Mouse (Mus musculus) B cell, adult 2 months (primary cell): ENCODE data around the gene Prkab1.

Experiments used
- DNase-seq, 2 experiments: peaks; one replicate each; pipeline ENCODE4 v3.0.0; 2022

Prkab1 gene

GRCm38 (mm10) chr5:116017391-116017790, 6.9 kb downstream of the Prkab1 start:
- no peak for DNase-seq

- DNase-seq: no peak
These were observed 7.8 kb downstream of the Prkab1 start for GRCm38 (mm10) chr5:116016542-116016941.

DNA sequence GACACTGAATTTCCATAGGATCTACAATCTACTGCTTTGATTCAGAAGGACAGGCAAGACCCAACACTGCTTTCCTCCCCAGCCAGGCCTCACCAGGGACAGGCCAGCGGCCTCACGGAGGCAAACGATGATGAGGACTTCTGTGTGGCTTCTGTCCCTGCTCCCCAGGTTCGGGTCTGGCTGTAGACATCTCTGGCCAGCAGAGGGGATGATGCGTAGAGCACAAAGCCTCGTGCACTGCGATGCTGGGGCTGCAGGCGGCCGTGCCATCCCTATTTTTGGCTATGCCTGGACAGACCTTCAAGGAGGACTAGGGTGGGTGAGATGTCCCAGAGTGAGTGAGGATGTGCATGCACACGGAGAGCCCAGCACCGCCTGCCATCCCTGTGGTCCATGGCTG, 10.1 kb downstream of the Prkab1 start:
- no peak for DNase-seq

DNA sequence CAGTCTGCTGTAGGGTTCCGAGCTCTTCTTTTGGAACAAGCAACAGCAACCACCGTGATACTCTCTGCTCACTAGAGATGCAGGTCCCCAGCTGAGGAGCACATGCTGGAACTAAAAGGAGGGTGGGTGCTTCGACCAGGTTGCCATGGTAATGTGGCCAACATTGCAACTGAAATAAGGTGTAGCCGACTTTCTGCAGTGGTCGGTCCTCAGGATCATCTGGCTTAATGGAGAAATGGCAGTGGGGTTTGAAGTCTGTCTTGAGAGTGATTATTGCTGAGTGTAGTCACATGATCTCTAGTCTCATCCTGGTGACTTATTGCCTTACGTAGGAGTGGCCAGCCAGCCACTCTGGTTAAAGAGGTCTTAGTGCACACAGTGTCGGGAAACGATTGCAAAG, 10.5 kb downstream of the Prkab1 start:
- DNase-seq: no peak

- DNase-seq: no peak
These were observed 11.8 kb downstream of the Prkab1 start for GRCm38 (mm10) chr5:116012503-116012902.

- no peak for DNase-seq
These were observed 12.6 kb downstream of the Prkab1 start for GRCm38 (mm10) chr5:116011700-116012099.

DNA sequence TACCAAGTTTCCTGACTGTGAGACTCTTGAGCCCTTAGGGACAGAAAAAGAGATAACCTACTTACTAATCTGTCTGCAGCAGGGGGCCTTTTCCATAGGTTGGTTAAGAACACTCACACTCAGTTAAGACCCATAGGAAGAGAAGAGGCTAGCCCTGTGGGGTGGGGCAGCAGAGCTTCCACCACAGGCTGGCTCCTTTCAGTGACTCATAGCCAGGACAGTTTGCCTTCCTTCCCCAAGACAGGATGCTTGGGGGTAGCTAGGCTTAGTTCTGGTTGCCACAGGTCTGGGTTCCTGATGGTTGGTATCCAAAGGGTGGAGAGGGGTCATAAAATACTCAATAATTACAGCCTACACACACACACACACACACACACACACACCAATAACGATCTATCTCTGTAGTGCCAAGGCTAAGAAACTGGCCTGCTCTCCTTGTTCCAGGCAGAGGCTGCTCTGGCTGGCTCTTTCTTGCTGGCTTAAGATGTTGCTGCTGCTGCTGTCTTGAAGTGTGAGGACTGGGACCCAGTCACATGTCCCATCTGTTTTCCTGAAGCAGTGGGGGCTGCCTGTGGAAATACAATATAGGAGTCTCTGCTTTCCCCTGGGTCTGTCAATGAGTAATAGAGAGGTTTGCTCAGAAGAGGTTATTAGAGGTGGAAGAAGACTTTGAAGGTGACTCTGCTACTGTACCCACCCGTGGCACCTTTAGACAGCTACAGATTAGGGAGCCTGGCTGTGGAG, 14.3 kb downstream of the Prkab1 start:
- DNase-seq: no peak

- DNase-seq: no peak
These were observed 15.0 kb downstream of the Prkab1 start for GRCm38 (mm10) chr5:116009091-116009851.

- no peak for DNase-seq
These were observed 16.6 kb downstream of the Prkab1 start for GRCm38 (mm10) chr5:116007723-116008122.

DNA sequence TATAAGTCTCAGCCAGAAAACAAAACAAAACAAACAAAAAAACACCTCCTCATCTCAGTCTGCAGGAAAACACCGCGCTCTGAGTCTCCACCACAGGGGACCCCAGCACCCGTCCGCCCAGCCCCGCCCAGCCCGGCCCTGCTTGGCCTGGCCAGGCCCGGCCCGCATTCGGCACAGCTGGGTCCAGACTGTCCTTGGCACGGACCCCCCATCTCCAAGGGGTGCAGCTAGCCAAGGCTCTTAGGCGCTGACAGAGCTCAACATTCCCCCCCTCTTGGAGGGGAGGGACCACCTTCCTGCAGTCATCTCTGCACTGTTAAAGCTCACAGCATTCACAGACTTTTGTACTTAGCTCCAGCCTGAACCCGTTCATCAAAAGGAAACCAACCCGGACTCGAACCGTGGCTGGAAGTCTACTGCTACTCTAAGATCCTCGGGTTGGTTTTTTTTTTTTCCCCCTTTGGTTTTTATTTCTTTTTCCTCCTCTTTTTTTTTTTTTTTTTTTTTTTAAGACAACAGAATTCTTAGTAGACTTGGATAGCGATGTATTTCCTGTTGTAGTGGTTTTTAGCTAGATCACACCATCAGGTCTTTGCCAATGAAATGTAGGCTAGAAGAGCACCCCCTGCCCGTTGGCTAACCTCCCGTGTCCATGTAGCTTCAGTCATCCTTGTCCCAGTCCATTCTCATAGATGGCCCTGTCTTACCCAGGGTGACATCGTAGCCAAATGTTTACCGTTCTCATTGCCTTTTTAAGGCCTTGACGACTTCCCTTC, 17.8 kb downstream of the Prkab1 start:
- no peak for DNase-seq

GRCm38 (mm10) chr5:116004271-116004670, 20.0 kb downstream of the Prkab1 start:
- DNase-seq: no peak

DNA sequence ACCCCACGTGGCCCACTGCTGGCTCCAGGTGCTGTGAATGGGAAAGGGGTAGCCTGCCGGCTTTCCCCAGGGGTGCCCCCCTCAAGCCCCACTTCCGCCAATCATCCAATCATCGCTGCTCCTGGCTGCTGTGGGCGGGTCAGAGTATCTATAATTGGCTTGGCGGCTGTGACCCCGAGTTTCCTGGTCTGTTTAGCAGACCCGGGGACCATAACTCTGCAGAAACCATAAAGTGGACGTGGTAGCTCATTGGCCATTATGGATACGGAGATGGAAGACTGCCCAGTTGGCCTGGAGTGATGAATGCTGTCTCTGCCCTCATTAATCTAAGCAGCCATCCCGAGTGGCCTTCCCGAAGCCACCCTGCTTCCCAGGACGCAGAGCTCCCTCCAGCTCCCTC, 20.5 kb downstream of the Prkab1 start:
- no peak for DNase-seq

DNA sequence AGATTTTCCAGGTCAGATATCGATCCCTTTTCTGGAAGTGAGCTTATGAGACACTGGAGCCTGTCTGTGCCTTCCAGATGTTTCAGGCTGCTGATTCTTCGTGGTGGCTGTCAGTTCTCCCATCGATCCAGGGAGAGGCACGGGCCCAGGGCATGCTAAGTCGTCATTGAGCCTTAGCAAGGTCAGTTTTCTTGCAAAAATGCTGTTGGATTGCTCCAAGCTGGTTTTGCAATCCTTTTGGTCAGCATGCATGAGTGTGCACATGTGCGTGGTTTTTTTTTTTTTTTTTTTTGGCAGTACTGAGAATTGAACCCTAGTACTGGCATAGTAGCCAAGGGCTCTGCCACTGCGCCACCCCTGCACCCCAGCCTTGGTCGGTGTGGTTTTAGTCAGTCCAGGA, 21.2 kb downstream of the Prkab1 start:
- DNase-seq: no peak

DNA sequence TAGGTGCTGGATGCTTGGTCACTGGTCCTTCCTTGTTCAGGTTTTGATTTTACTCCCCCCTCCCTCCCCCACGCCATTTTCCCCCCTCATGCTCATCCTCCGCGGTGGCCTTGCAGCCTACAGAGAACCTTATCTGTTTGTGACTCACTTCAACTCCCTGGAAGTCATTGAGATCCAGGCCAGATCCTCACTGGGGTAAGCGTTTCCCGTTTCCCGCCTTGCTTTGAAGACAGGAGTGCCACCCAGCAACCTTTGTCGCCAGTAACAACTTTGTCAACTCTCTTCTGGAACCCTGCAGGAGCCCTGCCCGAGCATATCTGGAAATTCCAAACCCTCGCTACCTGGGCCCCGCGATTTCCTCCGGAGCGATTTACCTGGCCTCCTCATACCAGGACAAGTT, 26.9 kb downstream of the Prkab1 start:
- DNase-seq: no peak

DNA sequence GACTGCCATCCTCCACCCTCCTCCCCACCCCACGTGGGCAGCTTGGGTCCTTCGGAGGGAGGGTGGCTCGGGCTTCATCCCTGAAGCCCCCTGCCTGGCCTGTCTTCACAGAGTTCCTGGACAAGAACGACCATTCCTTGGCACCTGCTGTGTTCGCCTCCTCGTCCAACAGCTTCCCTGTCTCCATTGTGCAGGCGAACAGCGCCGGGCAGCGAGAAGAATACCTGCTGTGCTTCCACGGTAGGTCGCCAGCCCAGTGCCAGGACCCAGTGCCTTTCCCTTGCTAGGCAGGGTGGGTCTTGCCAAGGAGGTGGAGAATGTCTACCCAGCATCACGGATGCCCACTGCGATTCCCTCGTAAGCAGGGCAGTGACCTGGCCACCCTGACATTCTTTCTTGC, 30.2 kb downstream of the Prkab1 start:
- DNase-seq: no peak

- no peak for DNase-seq
These were observed 32.6 kb downstream of the Prkab1 start for GRCm38 (mm10) chr5:115991717-115992116.

DNA sequence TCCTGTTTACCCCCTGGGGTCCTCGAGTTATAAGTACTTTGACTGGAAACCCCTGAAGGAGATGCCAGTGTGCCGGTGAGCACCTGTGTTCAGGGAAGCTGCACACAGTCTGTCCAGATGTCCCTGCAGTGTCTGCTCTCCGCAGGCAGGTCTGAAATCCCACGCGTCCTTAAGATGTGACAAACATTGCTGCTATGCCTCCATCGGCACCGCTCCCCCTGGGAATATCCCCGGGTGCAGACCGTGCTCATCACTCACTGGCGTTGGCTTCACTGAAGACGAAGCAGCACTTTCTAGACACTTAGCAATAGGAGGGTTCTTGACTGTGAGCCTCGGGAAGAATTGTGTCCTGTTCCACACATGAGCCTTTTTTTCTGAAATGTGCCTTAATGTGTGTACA, 37.0 kb downstream of the Prkab1 start:
- no peak for DNase-seq

GRCm38 (mm10) chr5:115985101-115985500, 39.2 kb downstream of the Prkab1 start:
- no peak for DNase-seq

DNA sequence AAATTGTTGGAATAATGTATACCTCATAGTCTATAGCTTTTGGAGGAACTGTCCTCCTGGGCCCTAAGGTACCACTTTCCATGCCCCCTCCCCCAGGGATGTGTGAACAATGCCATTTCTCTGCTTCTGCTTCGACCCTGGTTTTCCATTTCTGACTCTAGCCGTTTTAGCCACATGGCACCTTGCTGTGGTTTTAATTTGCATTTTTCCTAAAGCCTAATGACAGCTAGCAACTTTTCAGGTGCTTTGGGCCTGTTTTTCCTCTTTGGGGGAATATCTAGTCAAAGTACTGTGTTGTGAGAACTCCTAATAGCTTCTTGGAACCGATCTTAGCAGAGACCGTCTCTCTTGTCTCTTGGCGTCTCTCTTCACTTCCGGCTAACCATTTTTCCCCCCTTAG, 39.9 kb downstream of the Prkab1 start:
- DNase-seq: no peak

GRCm38 (mm10) chr5:115982671-115983373, 41.5 kb downstream of the Prkab1 start:
- DNase-seq: no peak

GRCm38 (mm10) chr5:115980537-115980936, 43.8 kb downstream of the Prkab1 start:
- no peak for DNase-seq

DNA sequence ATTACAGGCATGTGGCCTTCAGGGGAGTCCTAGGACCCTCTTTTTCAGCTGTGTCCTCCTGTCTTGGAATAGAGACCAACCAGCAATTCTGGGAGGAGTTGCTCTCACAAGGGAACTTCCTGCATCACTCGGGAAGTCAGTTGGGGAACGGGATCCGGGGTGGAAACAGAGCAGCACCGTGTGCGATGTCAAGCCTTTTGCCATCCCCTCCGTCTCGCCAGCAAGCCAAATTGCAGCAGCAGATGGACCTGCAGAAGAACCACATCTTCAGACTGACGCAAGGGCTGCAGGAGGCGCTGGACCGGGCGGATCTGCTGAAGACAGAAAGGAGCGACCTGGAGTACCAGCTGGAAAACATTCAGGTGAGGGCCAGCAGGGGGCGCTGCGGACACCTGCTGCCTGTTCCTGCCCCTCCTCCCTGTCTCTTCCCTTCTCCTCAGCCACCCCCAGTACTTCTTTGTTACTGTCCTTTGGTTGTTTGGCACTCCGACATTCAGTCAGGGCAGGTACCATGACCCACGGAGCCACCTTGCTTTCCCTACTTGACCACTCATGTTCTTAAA, 45.1 kb downstream of the Prkab1 start:
- DNase-seq: peak; percentile 46

GRCm38 (mm10) chr5:115978255-115978654, 46.1 kb downstream of the Prkab1 start:
- DNase-seq: no peak
